Comparison of ENCODE assay signal across 19 mouse cellular contexts in genomic region chr10:126775946-126776345, GRCm38 (mm10).
DNase-seq lines count a peak whose midpoint lies in the region; ATAC-seq lines count a peak whose summit lies in the region.
"Had no signal": no experiment of that assay in that cellular context is flagged by ENCODE, and none has a peak within 500 bp of the region (broad histone marks: within the 10 kb centered on the region; RNA-seq: fewer than 3 reads in every experiment).

No protein-coding gene starts in this region.

- no peak overlapping the region for H3K4me3 ChIP-seq in embryonic facial prominence, embryonic 14.5 days (ENCODE audit: low read depth, low read length)
- no peak overlapping the region for H3K4me3 ChIP-seq in liver, embryonic 11.5 days (ENCODE audit: low read depth, low read length)
- H3K4me3 ChIP-seq: forebrain, embryonic 13.5 days; heart, embryonic 13.5 days; hindbrain, embryonic 12.5 days had no signal

- H3K27ac ChIP-seq in embryonic facial prominence, embryonic 14.5 days (replicated peaks; ENCODE audit: low read depth, low read length), result no peak overlapping the region
- no peak overlapping the region for H3K27ac ChIP-seq in liver, embryonic 11.5 days (ENCODE audit: low read depth, low read length)
- H3K27ac ChIP-seq: forebrain, embryonic 13.5 days; heart, embryonic 13.5 days; hindbrain, embryonic 12.5 days had no signal

- no peak for ATAC-seq in embryonic facial prominence, embryonic 14.5 days (ENCODE audit: low read depth)
- no peak for ATAC-seq in liver, embryonic 11.5 days (replicated peaks; ENCODE audit: low FRiP score)
- ATAC-seq: activated CD4-positive, CD25-positive, alpha-beta regulatory T cell, adult 4 months; forebrain, embryonic 13.5 days; hindbrain, embryonic 16.5 days; inflammation-experienced regulatory T-cells, adult 6 months; Patski had no signal

- 65% methylated on average over 13 of the region's 13 CpGs for WGBS in embryonic facial prominence, embryonic 14.5 days
- 85% methylated on average over 13 of the region's 13 CpGs for WGBS in liver, embryonic 11.5 days

- H3K9me3 ChIP-seq in embryonic facial prominence, embryonic 14.5 days (ENCODE audit: control insufficient read depth, low read length), result no peaks in the 10 kb centered on the region
- H3K9me3 ChIP-seq in liver, embryonic 11.5 days (ENCODE audit: control insufficient read depth, low read length), result no peaks in the 10 kb centered on the region
- H3K9me3 ChIP-seq: heart, embryonic 13.5 days; hindbrain, embryonic 12.5 days had no signal

- no peaks in the 10 kb centered on the region for H3K27me3 ChIP-seq in embryonic facial prominence, embryonic 14.5 days (replicated peaks; ENCODE audit: control insufficient read depth, insufficient read depth, low read length)
- H3K27me3 ChIP-seq in liver, embryonic 11.5 days (replicated peaks; ENCODE audit: control insufficient read depth, insufficient read depth, low read length), result no peaks in the 10 kb centered on the region
- H3K27me3 ChIP-seq: forebrain, embryonic 13.5 days; heart, embryonic 13.5 days; hindbrain, embryonic 12.5 days had no signal

- no peak overlapping the region for H3K9ac ChIP-seq in embryonic facial prominence, embryonic 14.5 days (ENCODE audit: low read depth, low read length)
- no peak overlapping the region for H3K9ac ChIP-seq in liver, embryonic 11.5 days (ENCODE audit: low read depth, low read length)
- H3K9ac ChIP-seq: forebrain, embryonic 13.5 days; heart, embryonic 13.5 days; hindbrain, embryonic 12.5 days had no signal

- H3K4me1 ChIP-seq in embryonic facial prominence, embryonic 14.5 days (ENCODE audit: control insufficient read depth, insufficient read depth, low read length), result 0 out of 2 replicates have a peak, but pooled peaks cover 4% of the 10 kb centered on the region
- no peaks in the 10 kb centered on the region for H3K4me1 ChIP-seq in liver, embryonic 11.5 days (replicated peaks; ENCODE audit: control insufficient read depth, insufficient read depth, low read length)
- H3K4me1 ChIP-seq: heart, embryonic 13.5 days; hindbrain, embryonic 12.5 days had no signal

- H3K36me3 ChIP-seq in embryonic facial prominence, embryonic 14.5 days (ENCODE audit: control insufficient read depth, insufficient read depth, low read length), result no peaks in the 10 kb centered on the region
- no peaks in the 10 kb centered on the region for H3K36me3 ChIP-seq in liver, embryonic 11.5 days (ENCODE audit: control insufficient read depth, insufficient read depth, low read length)
- H3K36me3 ChIP-seq: heart, embryonic 13.5 days; hindbrain, embryonic 12.5 days had no signal

- peak; percentile 58 for DNase-seq in heart, adult 11 months
- no peak for DNase-seq in heart, postnatal 4 days
- peak; percentile 28 for DNase-seq in embryonic facial prominence, embryonic 14.5 days (ENCODE audit: low spot score)
- peak; percentile 47 for DNase-seq in gonadal fat pad, adult 2 months (ENCODE audit: low read depth)
- DNase-seq in kidney, adult 11 months, result no peak
- DNase-seq in liver, embryonic 11.5 days (ENCODE audit: low spot score), result no peak
- DNase-seq: adrenal gland, postnatal 14 days; cerebellum, adult 18-20 months; cerebellum, adult 9-11 months; cerebellum, postnatal 36 days; gastrocnemius, postnatal 10 days; heart, postnatal 36 days had no signal

- H3K4me2 ChIP-seq in embryonic facial prominence, embryonic 14.5 days (ENCODE audit: low read depth, low read length), result 0 out of 2 replicates have a peak overlapping the region, but pooled peaks have one; percentile 23
- H3K4me2 ChIP-seq in liver, embryonic 11.5 days, result no peak overlapping the region
- H3K4me2 ChIP-seq: forebrain, embryonic 13.5 days; heart, embryonic 13.5 days; hindbrain, embryonic 12.5 days had no signal

Comparison
In these comparisons a context has a peak if more than half of its experiments do, and no peak if none do; other contexts are left out.
1. DNase-seq: peak in heart, adult 11 months (single experiment), embryonic facial prominence, embryonic 14.5 days (single experiment) and gonadal fat pad, adult 2 months (single experiment); none in heart, postnatal 4 days (single experiment), kidney, adult 11 months (single experiment) and liver, embryonic 11.5 days (single experiment).